Mouse (Mus musculus) liver, postnatal 0 days (tissue): ENCODE results near the gene Anapc11. TPM values are rescaled to one million over a fixed set of nuclear protein-coding genes. Genes with fewer than 3 reads are reported as not detected.
A peak's percentile ranks its signal among the peaks of the same experiment; 100 is the strongest.
"Not testable (repeated sequence)": the region's sequence is repeated elsewhere in the genome, so short reads cannot be mapped to it uniquely, and the experiment has no call there.

Experiments used
- ATAC-seq: fragments of 200-750 bp; cut with Nextera tagmentation; 2 replicates; pipeline ENCODE4 v1.8.0; 2017; ENCODE audit warnings: mild to moderate bottlenecking, moderate library complexity
- DNase-seq: peaks from one replicate; pipeline ENCODE4 v3.0.0-alpha.2; 2016
- H3K27ac ChIP-seq: fragments of 300-500 bp; sonication (generic); 2 replicates; pipeline ENCODE4 v1.5.1; 2014; ENCODE audit warnings: antibody characterized with exemption, moderate library complexity, mild to moderate bottlenecking, low read depth
- H3K27me3 ChIP-seq: fragments of 300-500 bp; sonication (generic); 2 replicates; pipeline ENCODE4 v1.6.1; 2014; ENCODE audit warnings: low read length, control low read depth, mixed read lengths; ENCODE audit not compliant: insufficient read depth
- H3K36me3 ChIP-seq: fragments of 300-500 bp; sonication (generic); replicated peaks from 2 replicates; pipeline ENCODE4 v1.6.1; 2014; ENCODE audit warnings: mild to moderate bottlenecking, control low read depth, low read length, moderate library complexity, mixed read lengths; ENCODE audit not compliant: insufficient read depth
- H3K4me1 ChIP-seq: fragments of 300-500 bp; sonication (generic); 2 replicates; pipeline ENCODE4 v1.6.1; 2014; ENCODE audit warnings: antibody characterized with exemption, mild to moderate bottlenecking, control low read depth; ENCODE audit not compliant: insufficient read depth
- H3K4me2 ChIP-seq: fragments of 300-500 bp; sonication (generic); 2 replicates; pipeline ENCODE4 v1.6.1; 2014; ENCODE audit warnings: low read depth, mild to moderate bottlenecking, low read length, moderate library complexity, mixed read lengths
- H3K4me3 ChIP-seq: fragments of 300-500 bp; sonication (generic); 2 replicates; pipeline ENCODE4 v1.5.1; 2014; ENCODE audit warnings: low read depth, low read length
- H3K9ac ChIP-seq: fragments of 300-500 bp; sonication (generic); replicated peaks from 2 replicates; pipeline ENCODE4 v1.6.1; 2014; ENCODE audit warnings: mild to moderate bottlenecking, moderate library complexity
- H3K9me3 ChIP-seq: fragments of 300-500 bp; sonication (generic); 2 replicates; pipeline ENCODE4 v1.6.1; 2016; ENCODE audit warnings: mild to moderate bottlenecking, control low read depth, low read length, mixed read lengths
- CTCF ChIP-seq: sonication (generic); IDR thresholded peaks from 2 replicates; pipeline ENCODE4 v1.5.1; 2016; ENCODE audit warnings: antibody characterized with exemption, low read depth
- EP300 ChIP-seq: IDR thresholded peaks from 2 replicates; pipeline ENCODE4 v1.6.1; 2016; ENCODE audit warnings: antibody characterized with exemption, low read depth, mild to moderate bottlenecking
- WGBS: fragments of 180-500 bp; shearing (Covaris S2); extraction: QIAGEN DNeasy Blood & Tissue Kit; methylation state at CpG from one replicate; pipeline ENCODE4 v1.1.7; 2014; ENCODE audit not compliant: insufficient replicate concordance; 5-methylcytosine and 5-hydroxymethylcytosine counted together
- polyA plus RNA-seq: library from polyadenylated mRNA; unstranded; fragments of >200 nt; fragmentation: Nextera tagmentation; extraction: Ambion mirVana; gene quantifications from 2 replicates; pipeline ENCODE4 v1.2.1, GENCODE M21; 2015

The Anapc11 gene
- polyA plus RNA-seq, 1 experiment from 2014 or later: 46.1 TPM

GRCm38 (mm10) chr11:120581490-120582267 is 16.5 kb upstream of the Anapc11 start, which contains the start of gene Arhgdia:
Gene Arhgdia, minus strand, starts transcription at chr11:120581624.
- Histone ChIP-seq H3K36me3 (peaks cover 35% of the 10 kb centered on the region), H3K27me3 (no peaks in the 10 kb centered on the region), H3K27ac (peak within 1 kb of the TSS; percentile 94), H3K4me1 (peaks cover 39% of the 10 kb centered on the region), H3K4me2 (peak within 1 kb of the TSS; percentile 90), H3K9ac (peak within 1 kb of the TSS; percentile 90), H3K4me3 (peak within 1 kb of the TSS; percentile 76), H3K9me3 (no peaks in the 10 kb centered on the region)
- peak; percentile 90 for DNase-seq
- peak; percentile 58 for ATAC-seq
- WGBS: 4% methylated on average over 52 of the region's 75 CpGs
- TF ChIP-seq EP300 (no peak), CTCF (peak; percentile 65)

GRCm38 (mm10) chr11:120582268-120582981 is 15.8 kb upstream of the Anapc11 start:
- DNase-seq (peak; percentile 47), ATAC-seq (no peak)
- Histone ChIP-seq H3K4me3 (peak overlapping the region; percentile 76), H3K4me2 (peak overlapping the region; percentile 90), H3K9me3 (no peaks in the 10 kb centered on the region), H3K27ac (peak overlapping the region; percentile 94), H3K36me3 (peaks cover 37% of the 10 kb centered on the region), H3K27me3 (no peaks in the 10 kb centered on the region), H3K9ac (peak overlapping the region; percentile 90), H3K4me1 (peaks cover 39% of the 10 kb centered on the region)
- WGBS: 63% methylated on average over 8 of the region's 8 CpGs
- TF ChIP-seq CTCF (peak; percentile 75), EP300 (no peak)

GRCm38 (mm10) chr11:120582982-120583293 is 15.3 kb upstream of the Anapc11 start:
- not testable (repeated sequence) for DNase-seq, H3K27me3 ChIP-seq, H3K4me3 ChIP-seq, H3K9ac ChIP-seq, ATAC-seq, H3K9me3 ChIP-seq, H3K27ac ChIP-seq, H3K4me2 ChIP-seq
- peaks cover 38% of the 10 kb centered on the region for H3K4me1 ChIP-seq
- peaks cover 34% of the 10 kb centered on the region for H3K36me3 ChIP-seq
- 80% methylated on average over 2 of the region's 2 CpGs for WGBS

- no peaks in the 10 kb centered on the region for H3K9me3 ChIP-seq
- DNase-seq (no peak), ATAC-seq (no peak)
- peaks cover 32% of the 10 kb centered on the region for H3K36me3 ChIP-seq
- peaks cover 28% of the 10 kb centered on the region for H3K4me1 ChIP-seq
- H3K27ac ChIP-seq: no peak overlapping the region
- H3K9ac ChIP-seq: no peak overlapping the region
- TF ChIP-seq CTCF: no peak
- TF ChIP-seq EP300: no peak
- H3K4me2 ChIP-seq: no peak overlapping the region
- no peaks in the 10 kb centered on the region for H3K27me3 ChIP-seq
- WGBS: 88% methylated on average over 1 of the region's 1 CpGs
- H3K4me3 ChIP-seq: no peak overlapping the region
Observed at GRCm38 (mm10) chr11:120583937-120584336, 14.3 kb upstream of the Anapc11 start.

- Histone ChIP-seq H3K4me1 (no peaks in the 10 kb centered on the region), H3K4me2 (no peak overlapping the region), H3K4me3 (no peak overlapping the region), H3K27ac (no peak overlapping the region), H3K36me3 (peaks cover 62% of the 10 kb centered on the region), H3K9ac (no peak overlapping the region), H3K27me3 (no peaks in the 10 kb centered on the region), H3K9me3 (no peaks in the 10 kb centered on the region)
- ATAC-seq (peak; percentile 53), DNase-seq (no peak)
- WGBS: 45% methylated on average over 6 of the region's 6 CpGs
- TF ChIP-seq EP300 (no peak), CTCF (no peak)
Observed at GRCm38 (mm10) chr11:120588531-120588930, 9.7 kb upstream of the Anapc11 start.

GRCm38 (mm10) chr11:120597240-120598235 is 683 bp upstream of the Anapc11 start:
- Histone ChIP-seq H3K4me2 (peak overlapping the region; percentile 82), H3K4me1 (peaks cover 30% of the 10 kb centered on the region), H3K27ac (peak overlapping the region; percentile 95), H3K9ac (peak overlapping the region; percentile 97), H3K4me3 (peak overlapping the region; percentile 93), H3K9me3 (no peaks in the 10 kb centered on the region), H3K36me3 (peaks cover 52% of the 10 kb centered on the region), H3K27me3 (no peaks in the 10 kb centered on the region)
- no peak for TF ChIP-seq EP300
- ATAC-seq (peak; percentile 47), DNase-seq (peak; percentile 58)
- WGBS: 4% methylated on average over 73 of the region's 99 CpGs
